Mouse (Mus musculus) thymus, postnatal 14 days (tissue): Measurements from ENCODE around the gene Twf2.

Source experiments
- DNase-seq: peaks from one replicate; pipeline ENCODE4 v3.0.0; 2021

The Twf2 gene

DNA sequence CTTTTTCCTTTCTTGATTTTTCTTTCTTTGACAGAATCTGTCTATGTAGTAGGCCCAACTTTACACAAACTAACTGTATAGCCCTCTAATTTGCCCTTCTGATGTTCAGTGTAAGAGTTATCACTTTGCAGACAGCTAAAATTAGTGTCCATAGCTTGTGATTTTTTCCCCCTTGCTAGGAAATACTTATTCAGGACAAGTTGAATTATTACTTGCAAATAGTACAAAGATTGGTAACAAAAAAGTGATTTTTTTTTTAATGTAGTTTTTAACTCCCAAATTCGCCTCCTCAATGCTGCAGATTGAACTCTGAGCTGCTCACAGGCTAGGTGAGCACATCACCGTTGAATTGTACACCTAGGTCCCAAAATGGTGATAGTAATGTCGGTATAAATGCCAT lies 22.9 kb upstream of the Twf2 start:
- DNase-seq = no peak

DNA sequence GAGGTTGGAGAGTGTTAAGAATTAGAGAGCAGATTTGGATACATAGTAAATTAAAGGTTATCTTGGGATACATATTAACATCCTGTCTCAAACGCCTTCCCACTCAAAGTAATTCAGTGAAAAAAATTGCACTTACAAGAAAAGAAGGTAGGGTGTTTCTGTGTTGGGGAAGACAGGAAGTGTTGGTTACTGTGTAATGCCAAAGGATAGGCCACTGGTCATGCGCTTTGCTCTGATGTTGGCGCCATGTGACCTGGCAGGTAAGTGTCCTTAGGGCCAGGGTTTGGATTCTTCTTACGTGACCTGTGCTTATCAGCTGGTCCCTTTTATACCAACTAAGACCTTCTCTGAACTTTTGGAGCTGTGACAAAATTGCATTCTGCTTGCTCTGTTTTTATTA lies 20.8 kb upstream of the Twf2 start:
- DNase-seq = no peak

GRCm38 (mm10) chr9:106183996-106184395 lies 18.9 kb upstream of the Twf2 start:
- DNase-seq = no peak

GRCm38 (mm10) chr9:106191355-106191754 lies 11.6 kb upstream of the Twf2 start:
- no peak for DNase-seq

GRCm38 (mm10) chr9:106192024-106192423 lies 10.9 kb upstream of the Twf2 start:
- DNase-seq = no peak

GRCm38 (mm10) chr9:106192998-106193397 lies 9.9 kb upstream of the Twf2 start:
- no peak for DNase-seq

GRCm38 (mm10) chr9:106193930-106194807 lies 8.7 kb upstream of the Twf2 start:
- no peak for DNase-seq

GRCm38 (mm10) chr9:106195693-106196092 lies 7.2 kb upstream of the Twf2 start:
- no peak for DNase-seq

GRCm38 (mm10) chr9:106197081-106197713 lies 5.7 kb upstream of the Twf2 start:
- DNase-seq = no peak

DNA sequence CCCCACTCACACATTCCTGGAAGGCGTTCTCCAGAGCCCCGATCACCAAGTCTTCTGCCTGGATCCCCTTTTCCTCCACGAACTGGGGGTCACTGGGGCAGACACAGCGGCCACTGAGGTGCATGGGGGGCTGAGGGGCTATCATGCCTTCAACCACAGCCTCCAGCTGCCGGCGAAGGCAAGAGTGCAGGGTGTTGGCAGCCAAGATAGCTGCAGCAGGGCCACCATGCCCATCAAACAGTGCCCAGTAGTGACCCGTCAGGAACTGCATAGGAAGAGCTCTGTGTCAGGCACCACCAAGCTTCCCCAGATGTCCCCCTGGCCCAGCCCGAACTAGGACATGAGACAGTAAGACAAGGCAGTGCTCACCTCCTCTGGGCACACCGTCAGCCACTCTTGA lies 5.2 kb upstream of the Twf2 start:
- DNase-seq = no peak

GRCm38 (mm10) chr9:106198962-106199458 lies 3.9 kb upstream of the Twf2 start:
- DNase-seq = peak; percentile 73

GRCm38 (mm10) chr9:106199535-106200272 lies 3.2 kb upstream of the Twf2 start, which contains the start of gene Ppm1m:
Ppm1m (minus strand) TSS chr9:106199746.
- DNase-seq = no peak

DNA sequence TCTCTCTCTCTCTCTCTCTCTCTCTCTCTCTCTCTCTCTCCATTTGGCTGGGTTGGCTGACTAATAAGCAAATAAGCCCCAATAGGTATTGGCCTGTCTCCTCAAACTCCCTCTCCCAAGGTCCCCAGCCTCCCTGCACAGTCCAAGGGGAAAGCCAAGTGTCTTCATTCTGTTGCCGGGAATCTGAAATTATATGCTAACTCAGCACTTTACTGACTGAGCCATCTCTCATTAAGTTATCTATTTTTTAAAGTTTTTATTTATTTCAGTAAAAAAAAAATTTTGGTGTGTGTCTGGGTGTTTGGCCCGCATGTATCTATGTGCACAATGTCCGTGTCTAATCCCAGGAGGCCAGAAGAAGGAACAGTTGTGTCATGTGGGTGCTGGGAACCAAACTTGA lies 1.0 kb upstream of the Twf2 start:
- DNase-seq = no peak

GRCm38 (mm10) chr9:106203990-106204851 lies 1.3 kb downstream of the Twf2 start:
- peak; percentile 57 for DNase-seq

- DNase-seq = no peak
These were observed 2.9 kb downstream of the Twf2 start for GRCm38 (mm10) chr9:106205713-106206290.

DNA sequence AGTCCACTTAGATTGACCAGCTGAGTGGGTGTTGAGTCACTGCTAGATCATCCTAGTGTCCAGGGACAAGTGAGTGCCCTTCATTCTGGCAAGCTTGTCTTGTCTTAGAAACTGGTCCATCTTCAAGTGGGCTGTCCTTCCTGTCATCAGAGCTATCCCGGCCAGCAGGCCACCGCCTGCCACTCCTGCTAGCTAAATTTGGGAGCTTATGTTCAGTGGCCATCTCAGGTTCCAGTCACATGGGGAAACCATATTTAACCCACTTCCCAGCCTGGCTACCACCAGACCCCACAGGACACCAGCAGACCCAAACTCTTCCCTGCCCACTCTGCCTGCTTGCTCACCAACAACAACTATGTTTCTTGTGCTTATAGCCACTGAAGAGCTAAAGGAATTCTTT lies 3.6 kb downstream of the Twf2 start:
- no peak for DNase-seq

DNA sequence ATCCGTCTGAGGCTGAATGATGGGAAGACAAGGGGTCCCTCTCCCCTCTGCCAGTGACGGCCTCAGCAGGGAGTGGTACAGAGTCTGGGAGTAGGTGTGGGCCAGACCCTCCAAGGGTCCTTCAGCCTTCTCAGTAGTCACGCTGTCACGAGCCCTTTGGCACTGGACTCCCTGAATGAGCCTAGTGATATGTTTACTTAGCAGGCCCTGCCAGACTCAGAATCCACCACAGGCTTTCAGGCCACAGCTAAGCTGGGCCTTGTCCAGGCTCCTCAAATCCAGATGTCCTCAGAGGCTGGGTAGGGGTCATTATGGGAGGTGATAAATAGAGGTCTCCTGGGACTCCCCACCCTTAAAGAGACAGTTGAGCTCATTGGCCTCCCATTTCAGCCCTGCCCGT lies 5.3 kb downstream of the Twf2 start:
- DNase-seq = no peak

DNA sequence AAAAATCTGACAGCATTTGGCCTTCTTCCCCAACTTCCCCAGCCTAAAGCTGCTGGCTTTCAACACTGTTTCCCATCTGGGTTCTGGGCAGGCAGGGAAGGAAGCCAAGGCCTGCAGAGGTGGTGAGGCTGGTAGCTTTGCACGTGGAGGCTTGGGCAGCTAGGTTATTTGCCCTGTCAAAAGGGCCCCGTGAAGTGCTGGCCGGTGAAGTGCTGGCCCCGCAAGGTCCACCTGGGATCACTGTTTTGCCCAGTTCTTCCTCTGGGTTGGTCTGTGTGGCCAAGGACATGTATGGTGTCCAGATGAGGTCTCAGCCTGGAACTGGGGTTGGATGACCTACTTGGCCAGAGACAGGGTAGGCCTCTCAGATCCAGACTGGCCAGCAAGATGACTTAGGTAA lies 7.0 kb downstream of the Twf2 start:
- no peak for DNase-seq

- peak; percentile 73 for DNase-seq
These were observed 8.1 kb downstream of the Twf2 start for GRCm38 (mm10) chr9:106210853-106211609.

DNA sequence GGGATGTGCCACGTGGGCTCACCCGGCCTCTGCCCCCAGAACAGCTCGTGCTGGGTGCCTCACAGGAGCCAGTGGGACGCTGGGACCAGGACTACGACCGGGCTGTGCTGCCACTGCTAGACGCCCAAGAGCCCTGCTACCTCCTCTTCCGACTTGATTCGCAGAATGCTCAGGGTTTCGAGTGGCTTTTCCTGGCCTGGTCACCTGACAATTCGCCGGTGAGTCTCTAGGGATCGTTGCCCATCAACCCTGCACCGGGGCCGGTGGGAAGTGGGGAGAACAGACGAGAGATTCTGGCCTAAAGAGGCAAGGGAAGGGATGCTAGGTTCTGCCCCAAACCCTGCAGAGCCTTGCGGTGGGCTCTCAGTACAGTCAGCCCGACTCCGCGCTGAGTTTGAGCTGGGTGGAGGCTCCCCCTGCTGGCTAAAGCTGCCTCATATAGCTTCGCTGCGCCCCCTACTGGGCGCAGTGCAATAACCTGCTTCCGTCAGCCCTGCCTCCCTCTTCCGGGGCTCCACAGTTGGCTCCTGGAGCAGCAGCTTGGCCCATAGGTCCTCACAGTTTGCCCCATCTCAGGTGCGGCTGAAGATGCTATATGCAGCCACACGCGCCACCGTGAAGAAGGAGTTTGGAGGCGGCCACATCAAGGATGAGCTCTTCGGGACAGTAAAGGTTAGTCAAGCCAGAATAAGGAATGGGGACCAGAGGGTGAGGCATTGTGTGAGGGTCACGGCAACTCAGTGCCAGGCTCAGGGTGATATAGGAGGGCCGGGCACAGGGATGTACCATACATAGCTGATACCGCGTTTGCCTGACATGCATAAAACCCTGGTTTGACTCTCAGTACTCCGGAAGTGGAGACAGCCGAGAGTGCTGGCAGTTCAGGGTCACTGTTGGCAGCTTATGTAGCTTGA lies 9.0 kb downstream of the Twf2 start:
- DNase-seq = peak; percentile 90
